Mouse (Mus musculus) forebrain, embryonic 14.5 days (tissue): ENCODE results near the gene Ahdc1. TPM values are rescaled to one million over a fixed set of nuclear protein-coding genes. Genes with fewer than 3 reads are reported as not detected.

Experiments used
- ATAC-seq: fragments of 200-750 bp; cut with Nextera tagmentation; 2 replicates; pipeline ENCODE4 v1.8.0; 2017; ENCODE audit warnings: mild to moderate bottlenecking, moderate library complexity
- DNase-seq: peaks from one replicate; pipeline ENCODE4 v3.0.0-alpha.2; 2015; ENCODE audit warnings: low spot score
- H3K27ac ChIP-seq: fragments of 300-500 bp; sonication (generic); 2 replicates; pipeline ENCODE4 v1.5.1; 2014; ENCODE audit warnings: low read depth, mild to moderate bottlenecking, control low read depth, low read length, moderate library complexity
- H3K27me3 ChIP-seq: fragments of 300-500 bp; sonication (generic); replicated peaks from 2 replicates; pipeline ENCODE4 v1.6.1; 2014; ENCODE audit warnings: low read length, control low read depth, mixed read lengths; ENCODE audit not compliant: control insufficient read depth, insufficient read depth
- H3K36me3 ChIP-seq: fragments of 300-500 bp; sonication (generic); 2 replicates; pipeline ENCODE4 v1.6.1; 2014; ENCODE audit warnings: low read length, control low read depth; ENCODE audit not compliant: control insufficient read depth, insufficient read depth
- H3K4me1 ChIP-seq: fragments of 300-500 bp; sonication (generic); 2 replicates; pipeline ENCODE4 v1.6.1; 2014; ENCODE audit warnings: antibody characterized with exemption, low read length, control low read depth; ENCODE audit not compliant: control insufficient read depth, insufficient read depth
- H3K4me2 ChIP-seq: fragments of 300-500 bp; sonication (generic); 2 replicates; pipeline ENCODE4 v1.6.1; 2014; ENCODE audit warnings: mild to moderate bottlenecking, control low read depth, low read length
- H3K4me3 ChIP-seq: fragments of 300-500 bp; sonication (generic); 2 replicates; pipeline ENCODE4 v1.5.1; 2014; ENCODE audit warnings: low read depth, low read length, control low read depth
- H3K9ac ChIP-seq: fragments of 300-500 bp; sonication (generic); 2 replicates; pipeline ENCODE4 v1.6.1; 2014; ENCODE audit warnings: mild to moderate bottlenecking, low read length, control low read depth, moderate library complexity
- H3K9me3 ChIP-seq: fragments of 300-500 bp; sonication (generic); replicated peaks from 2 replicates; pipeline ENCODE4 v1.6.1; 2016; ENCODE audit warnings: low read length, control low read depth, mixed read lengths; ENCODE audit not compliant: control insufficient read depth
- WGBS: fragments of 180-500 bp; shearing (Covaris S2); extraction: QIAGEN DNeasy Blood & Tissue Kit; methylation state at CpG from one replicate; pipeline ENCODE4 v1.1.7; 2014; 5-methylcytosine and 5-hydroxymethylcytosine counted together
- polyA plus RNA-seq: library from polyadenylated mRNA; unstranded; fragments of >200 nt; fragmentation: Nextera tagmentation; extraction: Ambion mirVana; gene quantifications from 2 replicates; pipeline ENCODE4 v1.2.1, GENCODE M21; 2014

Ahdc1 gene
- polyA plus RNA-seq, 1 experiment from 2014 or later = 8.6 TPM

- DNase-seq = no peak
- Histone ChIP-seq H3K4me3 (no peak overlapping the region), H3K4me2 (no peak overlapping the region), H3K4me1 (0 out of 2 replicates have a peak, but pooled peaks cover 2% of the 10 kb centered on the region), H3K27me3 (no peaks in the 10 kb centered on the region), H3K27ac (no peak overlapping the region), H3K9me3 (no peaks in the 10 kb centered on the region), H3K9ac (no peak overlapping the region), H3K36me3 (no peaks in the 10 kb centered on the region)
- WGBS = 29% methylated on average over 16 of the region's 16 CpGs
- no peak for ATAC-seq
Observed at GRCm38 (mm10) chr4:133103525-133104193, 92.6 kb downstream of the Ahdc1 start.

DNA sequence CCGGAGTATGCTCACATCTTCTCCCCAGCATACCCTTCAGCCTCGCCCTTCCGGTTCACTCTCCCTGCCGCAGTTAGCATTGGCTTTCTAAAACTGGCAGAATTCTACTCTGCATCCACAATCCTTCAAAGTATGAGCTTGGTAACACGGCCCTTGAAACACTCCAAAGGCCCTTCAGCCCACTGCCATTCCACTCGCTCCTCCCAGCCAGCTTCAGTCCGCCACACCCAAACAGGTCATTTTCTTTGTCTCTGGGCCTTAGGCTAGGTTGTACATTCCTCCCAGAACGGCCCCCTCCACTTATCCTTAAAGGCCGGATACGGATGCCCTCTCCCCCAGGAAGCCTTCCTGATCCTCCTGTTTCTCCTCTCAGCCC lies 93.1 kb downstream of the Ahdc1 start:
- Histone ChIP-seq H3K9me3 (no peaks in the 10 kb centered on the region), H3K4me2 (no peak overlapping the region), H3K27ac (no peak overlapping the region), H3K4me1 (0 out of 2 replicates have a peak, but pooled peaks cover 2% of the 10 kb centered on the region), H3K9ac (no peak overlapping the region), H3K4me3 (no peak overlapping the region), H3K27me3 (no peaks in the 10 kb centered on the region), H3K36me3 (no peaks in the 10 kb centered on the region)
- DNase-seq = no peak
- WGBS = 40% methylated on average over 10 of the region's 10 CpGs
- no peak for ATAC-seq

GRCm38 (mm10) chr4:133106691-133107090 lies 95.6 kb downstream of the Ahdc1 start:
- Histone ChIP-seq H3K36me3 (no peaks in the 10 kb centered on the region), H3K4me1 (0 out of 2 replicates have a peak, but pooled peaks cover 2% of the 10 kb centered on the region), H3K9ac (no peak overlapping the region), H3K4me3 (no peak overlapping the region), H3K4me2 (no peak overlapping the region), H3K9me3 (no peaks in the 10 kb centered on the region), H3K27ac (no peak overlapping the region), H3K27me3 (no peaks in the 10 kb centered on the region)
- 96% methylated on average over 7 of the region's 7 CpGs for WGBS
- DNase-seq (no peak), ATAC-seq (no peak)

DNA sequence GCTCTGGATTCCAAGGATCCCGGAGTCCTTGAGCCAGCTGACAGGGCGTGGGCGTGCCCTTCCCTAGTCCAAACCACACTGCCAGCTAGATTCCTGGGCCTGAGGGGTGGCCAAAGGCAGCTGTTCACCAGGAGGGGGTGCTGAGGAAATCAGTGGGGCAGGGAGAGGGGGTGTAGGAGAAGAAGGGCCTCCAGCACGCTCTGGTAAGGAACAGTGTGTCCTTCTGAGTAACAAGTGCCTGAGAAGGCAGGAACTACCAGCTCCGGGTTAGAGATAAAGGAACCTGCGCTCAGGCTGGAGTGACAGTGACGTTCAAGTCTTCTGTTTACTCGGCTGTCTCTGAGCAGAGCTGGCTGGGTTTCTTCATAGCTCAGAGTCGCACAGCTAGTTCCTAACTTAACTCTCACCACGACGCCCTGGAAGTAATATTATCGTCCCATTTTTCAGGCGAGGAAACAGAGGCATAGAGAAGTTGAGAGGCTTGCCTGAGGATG lies 96.8 kb downstream of the Ahdc1 start:
- no peak overlapping the region for H3K9ac ChIP-seq
- no peak for DNase-seq
- H3K4me3 ChIP-seq = no peak overlapping the region
- no peak for ATAC-seq
- H3K9me3 ChIP-seq = no peaks in the 10 kb centered on the region
- 62% methylated on average over 13 of the region's 13 CpGs for WGBS
- H3K27me3 ChIP-seq = no peaks in the 10 kb centered on the region
- 0 out of 2 replicates have a peak, but pooled peaks cover 2% of the 10 kb centered on the region for H3K4me1 ChIP-seq
- H3K4me2 ChIP-seq = no peak overlapping the region
- H3K36me3 ChIP-seq = no peaks in the 10 kb centered on the region
- H3K27ac ChIP-seq = no peak overlapping the region

GRCm38 (mm10) chr4:133108481-133109334 lies 97.6 kb downstream of the Ahdc1 start:
- no peaks in the 10 kb centered on the region for H3K4me1 ChIP-seq
- H3K27me3 ChIP-seq = no peaks in the 10 kb centered on the region
- H3K27ac ChIP-seq = no peak overlapping the region
- no peak overlapping the region for H3K4me2 ChIP-seq
- DNase-seq = no peak
- no peak overlapping the region for H3K4me3 ChIP-seq
- no peaks in the 10 kb centered on the region for H3K36me3 ChIP-seq
- 79% methylated on average over 13 of the region's 13 CpGs for WGBS
- no peaks in the 10 kb centered on the region for H3K9me3 ChIP-seq
- no peak for ATAC-seq
- no peak overlapping the region for H3K9ac ChIP-seq

DNA sequence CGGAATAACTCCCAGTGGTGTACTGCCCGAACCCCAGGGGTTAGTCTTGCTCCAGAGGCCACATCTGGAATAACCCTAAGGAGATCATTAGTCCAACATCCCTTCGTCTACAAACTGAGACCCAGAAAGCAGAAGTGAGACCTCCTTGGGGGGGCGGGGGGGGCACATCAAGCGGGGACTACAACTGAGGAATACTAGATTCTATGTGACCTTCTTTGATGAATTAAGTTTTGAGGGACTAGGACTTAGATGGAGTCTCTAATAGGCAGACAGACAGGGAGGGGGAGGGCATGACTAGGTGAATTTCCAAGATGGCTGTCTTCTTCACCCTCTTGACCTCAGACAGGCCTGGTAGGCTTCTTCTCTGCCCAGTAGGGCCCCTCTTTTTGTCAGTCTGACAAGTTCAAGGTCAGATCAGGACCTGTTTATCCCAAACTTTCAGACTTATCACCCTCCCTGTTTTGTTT lies 98.3 kb downstream of the Ahdc1 start:
- DNase-seq = no peak
- ATAC-seq = no peak
- no peak overlapping the region for H3K9ac ChIP-seq
- no peaks in the 10 kb centered on the region for H3K27me3 ChIP-seq
- no peak overlapping the region for H3K27ac ChIP-seq
- H3K4me1 ChIP-seq = no peaks in the 10 kb centered on the region
- no peak overlapping the region for H3K4me3 ChIP-seq
- H3K4me2 ChIP-seq = no peak overlapping the region
- no peaks in the 10 kb centered on the region for H3K36me3 ChIP-seq
- 86% methylated on average over 5 of the region's 5 CpGs for WGBS
- no peaks in the 10 kb centered on the region for H3K9me3 ChIP-seq

DNA sequence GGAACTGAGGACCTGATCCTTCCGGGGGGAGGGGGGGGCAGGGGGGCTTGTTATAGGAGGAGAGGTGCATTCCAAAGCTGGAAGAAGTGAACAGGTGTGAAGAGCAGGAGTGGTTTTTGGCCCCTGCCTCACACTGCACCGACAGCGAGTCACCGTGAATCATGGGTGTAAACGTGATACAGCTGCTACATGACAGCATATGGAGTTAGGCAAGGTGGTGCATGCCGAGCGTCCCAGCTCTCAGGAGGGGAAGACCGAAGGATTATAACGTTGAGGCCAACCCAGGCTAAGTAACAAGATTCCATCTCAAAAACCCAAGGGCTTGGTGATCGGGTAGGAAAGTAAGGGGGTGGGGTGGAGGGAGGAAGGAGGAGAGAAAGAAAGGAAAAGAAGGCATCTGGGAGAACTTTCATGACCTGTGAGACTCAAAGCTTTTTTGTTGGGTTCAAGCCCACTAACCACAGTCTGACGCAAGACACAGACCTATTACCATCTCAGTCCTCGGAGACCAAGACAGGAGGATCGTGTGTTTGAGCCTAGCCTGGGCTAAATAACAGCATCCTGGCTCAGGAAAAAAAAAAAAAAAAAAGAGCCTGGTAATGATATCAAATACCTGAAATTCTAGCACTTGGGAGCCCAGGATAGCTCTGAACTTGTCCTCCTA lies 101.2 kb downstream of the Ahdc1 start:
- WGBS = 67% methylated on average over 13 of the region's 13 CpGs
- no peak for DNase-seq
- H3K27ac ChIP-seq = no peak overlapping the region
- no peak overlapping the region for H3K4me2 ChIP-seq
- H3K4me1 ChIP-seq = no peaks in the 10 kb centered on the region
- no peak overlapping the region for H3K4me3 ChIP-seq
- H3K36me3 ChIP-seq = no peaks in the 10 kb centered on the region
- no peak for ATAC-seq
- H3K9ac ChIP-seq = no peak overlapping the region
- H3K27me3 ChIP-seq = no peaks in the 10 kb centered on the region
- H3K9me3 ChIP-seq = no peaks in the 10 kb centered on the region

DNA sequence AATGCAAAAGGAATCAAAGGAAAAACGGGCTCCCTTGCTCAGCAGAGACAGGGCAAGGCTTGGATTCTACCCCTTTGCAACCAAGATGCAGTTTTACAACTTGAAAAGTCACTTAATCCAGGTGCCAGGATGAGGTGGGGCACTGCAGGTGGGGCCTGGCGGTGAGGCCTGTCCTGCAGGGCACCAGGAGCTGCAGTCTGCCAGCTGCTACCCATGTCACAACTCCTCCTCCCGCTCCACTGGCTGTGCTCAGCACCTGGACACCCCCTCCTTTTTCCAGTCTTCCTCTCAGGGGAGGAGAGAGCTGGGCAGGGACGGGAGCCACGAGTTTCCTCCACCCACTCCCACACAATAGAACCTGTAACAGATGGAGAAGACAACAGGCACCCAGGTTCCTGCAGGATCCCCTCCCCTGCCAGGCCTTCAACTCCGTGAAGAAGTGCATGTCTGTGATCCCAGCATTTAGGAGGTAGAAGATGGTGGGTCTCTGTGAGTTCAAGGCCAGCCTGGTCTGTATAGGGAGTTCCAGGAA lies 102.4 kb downstream of the Ahdc1 start:
- H3K27me3 ChIP-seq = no peaks in the 10 kb centered on the region
- no peak overlapping the region for H3K4me3 ChIP-seq
- no peak for ATAC-seq
- H3K27ac ChIP-seq = no peak overlapping the region
- H3K9me3 ChIP-seq = no peaks in the 10 kb centered on the region
- peaks cover 5% of the 10 kb centered on the region for H3K4me1 ChIP-seq
- H3K36me3 ChIP-seq = no peaks in the 10 kb centered on the region
- H3K9ac ChIP-seq = no peak overlapping the region
- 52% methylated on average over 6 of the region's 6 CpGs for WGBS
- DNase-seq = no peak
- H3K4me2 ChIP-seq = no peak overlapping the region
